Mouse (Mus musculus) G1E (cell line): ENCODE measurements around the gene Rpl18.

ENCODE experiments used
- CTCF ChIP-seq: IDR thresholded peaks from 2 replicates; pipeline ENCODE4 v1.5.1; 2012; ENCODE audit warnings: low read depth, low read length, inconsistent platforms, mixed read lengths
- GATA2 ChIP-seq: IDR thresholded peaks from 2 replicates; pipeline ENCODE4 v1.6.1; 2012; ENCODE audit warnings: low read depth, low read length, inconsistent platforms, borderline replicate concordance
- POLR2AphosphoS5 ChIP-seq: IDR thresholded peaks from 2 replicates; pipeline ENCODE4 v1.6.1; 2012; ENCODE audit warnings: low read depth, low read length, inconsistent platforms; ENCODE audit not compliant: insufficient replicate concordance

- TF ChIP-seq CTCF, result no peak
- TF ChIP-seq POLR2AphosphoS5, result no peak
- TF ChIP-seq GATA2, result no peak
Observed at GRCm38 (mm10) chr7:45689099-45689498, 26.2 kb upstream of the Rpl18 start.
